In the genomic region with DNA sequence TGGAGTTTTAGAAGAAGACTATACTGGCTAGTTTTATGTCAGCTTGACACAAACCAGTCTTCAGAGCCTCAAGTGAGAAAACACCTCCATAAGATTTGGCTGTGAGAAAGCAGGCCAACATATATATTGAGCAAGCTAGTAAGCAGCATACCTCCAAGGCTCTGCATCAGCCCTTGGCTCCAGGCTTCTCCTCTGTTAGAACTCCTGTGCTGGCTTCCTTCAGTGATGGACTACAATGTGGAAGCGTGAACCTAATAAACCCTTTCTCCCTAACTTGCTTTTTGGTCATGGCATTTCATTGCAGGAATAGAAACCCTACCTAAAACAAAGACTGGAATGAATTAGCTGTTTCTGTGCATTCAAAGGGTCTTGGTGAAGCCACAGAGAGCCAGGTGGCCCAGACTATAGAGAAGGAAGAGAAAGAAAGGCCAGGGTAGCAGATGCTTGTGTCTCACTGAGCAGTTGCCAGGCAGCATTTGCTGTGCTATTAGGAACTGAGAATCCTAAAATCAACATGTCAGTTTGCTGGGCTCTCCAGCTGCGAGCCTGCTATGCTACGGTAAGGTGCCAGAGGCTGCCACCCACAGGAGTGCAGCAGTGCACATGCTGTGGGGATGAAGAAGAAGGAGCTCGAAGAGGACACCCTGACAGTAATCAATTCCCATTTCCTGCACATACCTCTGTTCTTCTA, we compare ENCODE assay signal across 11 mouse cellular contexts. TPM values are rescaled to one million over a fixed set of nuclear protein-coding genes. Genes with fewer than 3 reads are reported as not detected.
DNase-seq lines count a peak whose midpoint lies in the region; ATAC-seq and TF ChIP-seq lines count a peak whose summit lies in the region.
"Had no signal": no experiment of that assay in that cellular context is flagged by ENCODE, and none has a peak within 500 bp of the region (broad histone marks: within the 10 kb centered on the region; RNA-seq: fewer than 3 reads in every experiment).

No protein-coding gene starts in this region.

- H3K9ac ChIP-seq in intestine, embryonic 15.5 days: no peak overlapping the region
- no peak overlapping the region for H3K9ac ChIP-seq in intestine, embryonic 16.5 days (ENCODE audit: low read depth, low read length)
- H3K9ac ChIP-seq in hindbrain, embryonic 16.5 days (ENCODE audit: low read depth, low read length): no peak overlapping the region
- no peak overlapping the region for H3K9ac ChIP-seq in midbrain, postnatal 0 days (replicated peaks; ENCODE audit: low read length, poor library complexity, severe bottlenecking)
- H3K9ac ChIP-seq in heart, embryonic 12.5 days: no peak overlapping the region
- H3K9ac ChIP-seq: heart, embryonic 13.5 days had no signal

- no peak overlapping the region for H3K4me2 ChIP-seq in intestine, embryonic 15.5 days (replicated peaks)
- no peak overlapping the region for H3K4me2 ChIP-seq in intestine, embryonic 16.5 days (ENCODE audit: low read depth, low read length)
- H3K4me2 ChIP-seq in hindbrain, embryonic 16.5 days (ENCODE audit: low read length): no peak overlapping the region
- H3K4me2 ChIP-seq in midbrain, postnatal 0 days (ENCODE audit: low read depth, low read length, poor library complexity, severe bottlenecking): no peak overlapping the region
- no peak overlapping the region for H3K4me2 ChIP-seq in heart, embryonic 12.5 days
- H3K4me2 ChIP-seq: heart, embryonic 13.5 days had no signal

- no peak overlapping the region for H3K27ac ChIP-seq in intestine, embryonic 15.5 days
- H3K27ac ChIP-seq in intestine, embryonic 16.5 days (ENCODE audit: low read length): no peak overlapping the region
- H3K27ac ChIP-seq in hindbrain, embryonic 16.5 days (ENCODE audit: low read depth, low read length): peak overlapping the region; percentile 70
- no peak overlapping the region for H3K27ac ChIP-seq in midbrain, postnatal 0 days (ENCODE audit: low read depth, low read length)
- H3K27ac ChIP-seq in heart, embryonic 12.5 days (ENCODE audit: poor library complexity, severe bottlenecking): no peak overlapping the region
- H3K27ac ChIP-seq: heart, embryonic 13.5 days had no signal

- H3K4me3 ChIP-seq in intestine, embryonic 15.5 days (replicated peaks): no peak overlapping the region
- H3K4me3 ChIP-seq in intestine, embryonic 16.5 days (ENCODE audit: low read length): no peak overlapping the region
- H3K4me3 ChIP-seq in hindbrain, embryonic 16.5 days (ENCODE audit: low read length): no peak overlapping the region
- H3K4me3 ChIP-seq in midbrain, postnatal 0 days (ENCODE audit: low read depth, low read length): no peak overlapping the region
- H3K4me3 ChIP-seq in heart, embryonic 12.5 days: no peak overlapping the region
- H3K4me3 ChIP-seq: heart, embryonic 13.5 days had no signal

- no peaks in the 10 kb centered on the region for H3K36me3 ChIP-seq in intestine, embryonic 15.5 days
- H3K36me3 ChIP-seq in intestine, embryonic 16.5 days (ENCODE audit: control insufficient read depth, insufficient read depth, low read length): no peaks in the 10 kb centered on the region
- no peaks in the 10 kb centered on the region for H3K36me3 ChIP-seq in hindbrain, embryonic 16.5 days (ENCODE audit: control insufficient read depth, insufficient read depth, low read length)
- no peaks in the 10 kb centered on the region for H3K36me3 ChIP-seq in midbrain, postnatal 0 days (ENCODE audit: insufficient read depth, low read length)
- 0 out of 2 replicates have a peak, but pooled peaks cover 4% of the 10 kb centered on the region for H3K36me3 ChIP-seq in heart, embryonic 12.5 days
- H3K36me3 ChIP-seq: heart, embryonic 13.5 days had no signal

- peak; percentile 80 for DNase-seq in midbrain, postnatal 0 days (ENCODE audit: low spot score)
- DNase-seq in spleen, adult 12 weeks (ENCODE audit: low spot score): no peak
- DNase-seq: kidney, postnatal 10 days had no signal

- peak; percentile 34; the same call in 1 of the 2 replicates for ATAC-seq in intestine, embryonic 15.5 days
- no peak for ATAC-seq in intestine, embryonic 16.5 days
- peak; percentile 65 for ATAC-seq in common myeloid progenitor, adult 5-6 weeks (replicated peaks; ENCODE audit: low read depth, poor library complexity, severe bottlenecking)
- ATAC-seq in hindbrain, embryonic 16.5 days: peak; percentile 94
- ATAC-seq in midbrain, postnatal 0 days (ENCODE audit: low FRiP score): peak; percentile 79
- ATAC-seq in megakaryocyte-erythroid progenitor cell, adult 5-6 weeks (replicated peaks; ENCODE audit: low FRiP score, low TSS enrichment, poor library complexity, severe bottlenecking): no peak
- no peak for ATAC-seq in heart, embryonic 12.5 days (ENCODE audit: insufficient number of reproducible peaks, low FRiP score)

- no peaks in the 10 kb centered on the region for H3K4me1 ChIP-seq in intestine, embryonic 15.5 days (replicated peaks)
- no peaks in the 10 kb centered on the region for H3K4me1 ChIP-seq in intestine, embryonic 16.5 days (ENCODE audit: control insufficient read depth, insufficient read depth, low read length)
- H3K4me1 ChIP-seq in hindbrain, embryonic 16.5 days (ENCODE audit: control insufficient read depth, insufficient read depth, low read depth, low read length): peaks cover 12% of the 10 kb centered on the region
- no peaks in the 10 kb centered on the region for H3K4me1 ChIP-seq in midbrain, postnatal 0 days (ENCODE audit: insufficient read depth, low read length)
- H3K4me1 ChIP-seq in heart, embryonic 12.5 days (replicated peaks): no peaks in the 10 kb centered on the region

- H3K9me3 ChIP-seq in intestine, embryonic 15.5 days: no peaks in the 10 kb centered on the region
- no peaks in the 10 kb centered on the region for H3K9me3 ChIP-seq in intestine, embryonic 16.5 days (ENCODE audit: control insufficient read depth, low read length)
- H3K9me3 ChIP-seq in hindbrain, embryonic 16.5 days (ENCODE audit: control insufficient read depth, low read length): peaks cover 2% of the 10 kb centered on the region; the same call in 1 of the 2 replicates
- H3K9me3 ChIP-seq in midbrain, postnatal 0 days (ENCODE audit: low read length): no peaks in the 10 kb centered on the region
- no peaks in the 10 kb centered on the region; the same call in 1 of the 2 replicates for H3K9me3 ChIP-seq in heart, embryonic 12.5 days (replicated peaks)
- H3K9me3 ChIP-seq: heart, embryonic 13.5 days had no signal

- 63% methylated on average over 4 of the region's 4 CpGs for whole genome bisulfite sequencing in intestine, embryonic 15.5 days
- WGBS in intestine, embryonic 16.5 days: 69% methylated on average over 4 of the region's 4 CpGs
- 21% methylated on average over 4 of the region's 4 CpGs for WGBS in hindbrain, embryonic 16.5 days
- WGBS in midbrain, postnatal 0 days: 28% methylated on average over 4 of the region's 4 CpGs
- 80% methylated on average over 4 of the region's 4 CpGs for WGBS in heart, embryonic 12.5 days

- no peaks in the 10 kb centered on the region for H3K27me3 ChIP-seq in intestine, embryonic 15.5 days (replicated peaks)
- H3K27me3 ChIP-seq in intestine, embryonic 16.5 days (replicated peaks; ENCODE audit: control insufficient read depth, insufficient read depth, low read length): no peaks in the 10 kb centered on the region
- H3K27me3 ChIP-seq in hindbrain, embryonic 16.5 days (replicated peaks; ENCODE audit: control insufficient read depth, insufficient read depth, low read length): no peaks in the 10 kb centered on the region
- H3K27me3 ChIP-seq in midbrain, postnatal 0 days (ENCODE audit: insufficient read depth, low read length): no peaks in the 10 kb centered on the region
- H3K27me3 ChIP-seq in heart, embryonic 12.5 days (replicated peaks): no peaks in the 10 kb centered on the region
- H3K27me3 ChIP-seq: heart, embryonic 13.5 days had no signal

- peak; percentile 29 for TF ChIP-seq CTCF in midbrain, postnatal 0 days (IDR thresholded peaks at IDR 0.05)

RNA-seq across cellular contexts. Expression of a gene that starts 9.9 kb away (rescaled TPM):
- 1.4 and 1.6 TPM in 2 replicates for polyA plus RNA-seq in intestine, embryonic 15.5 days (2015; fragmentation: Nextera tagmentation; extraction: Ambion mirVana)
- polyA plus RNA-seq in intestine, embryonic 16.5 days (2015; fragmentation: Nextera tagmentation; extraction: Ambion mirVana): 0.79 and 1.2 TPM in 2 replicates
- 9.1 and 14.3 TPM in 2 replicates for total RNA-seq in common myeloid progenitor, adult 5-6 weeks (2017)
- 0.40 and 0.71 TPM in 2 replicates for polyA plus RNA-seq in hindbrain, embryonic 16.5 days (2015; fragmentation: Nextera tagmentation; extraction: Ambion mirVana)
- 0.33 and 0.99 TPM in 2 replicates for total RNA-seq in midbrain, postnatal 0 days (2014; rRNA removed)
- 0.12 and 0.19 TPM in 2 replicates for polyA plus RNA-seq in midbrain, postnatal 0 days (2015; fragmentation: Nextera tagmentation; extraction: Ambion mirVana)
- 11.2 and 17.8 TPM in 2 replicates for total RNA-seq in megakaryocyte-erythroid progenitor cell, adult 5-6 weeks (2014; fragmentation: Nextera tagmentation)
- total RNA-seq in megakaryocyte-erythroid progenitor cell, adult 5-6 weeks (2017): 10.0 and 11.0 TPM in 2 replicates
- 1.1 and 1.3 TPM in 2 replicates for polyA plus RNA-seq in heart, embryonic 12.5 days (2016; fragmentation: Nextera tagmentation; extraction: Ambion mirVana)
- polyA plus RNA-seq: liver, adult 2 months had no signal

Comparison
In these comparisons a context has a peak if more than half of its experiments do, and no peak if none do; other contexts are left out.
1. ATAC-seq: peak in intestine, embryonic 15.5 days (single experiment), common myeloid progenitor, adult 5-6 weeks (single experiment), hindbrain, embryonic 16.5 days (single experiment) and midbrain, postnatal 0 days (single experiment); none in intestine, embryonic 16.5 days (single experiment), megakaryocyte-erythroid progenitor cell, adult 5-6 weeks (single experiment) and heart, embryonic 12.5 days (single experiment).